Comparison of ENCODE assay signal across 26 mouse cellular contexts in genomic region chr3:54461366-54461765, GRCm38 (mm10).
"Had no signal": no experiment of that assay in that cellular context is flagged by ENCODE, and none has a peak within 500 bp of the region (broad histone marks: within the 10 kb centered on the region; RNA-seq: fewer than 3 reads in every experiment).

No protein-coding gene starts in this region.

- H3K27ac ChIP-seq: heart, embryonic 10.5 days; hindbrain, embryonic 10.5 days; hindbrain, embryonic 12.5 days; hindbrain, embryonic 14.5 days; intestine, embryonic 15.5 days; layer of hippocampus, adult 2 months; left cerebral cortex, adult 2 months; limb, embryonic 10.5 days; limb, embryonic 12.5 days; liver, embryonic 13.5 days had no signal

- H3K9ac ChIP-seq: heart, embryonic 12.5 days; hindbrain, embryonic 12.5 days; hindbrain, embryonic 14.5 days; intestine, embryonic 15.5 days; limb, embryonic 12.5 days; liver, embryonic 13.5 days had no signal

- H3K36me3 ChIP-seq: heart, embryonic 10.5 days; heart, embryonic 12.5 days; hindbrain, embryonic 10.5 days; hindbrain, embryonic 12.5 days; intestine, embryonic 15.5 days; limb, embryonic 10.5 days; limb, embryonic 12.5 days; liver, embryonic 13.5 days had no signal

- ATAC-seq: hindbrain, embryonic 16.5 days; inflammation-experienced regulatory T-cells, adult 6 months; intestine, embryonic 15.5 days; intestine, postnatal 0 days had no signal

- H3K27me3 ChIP-seq: heart, embryonic 12.5 days; hindbrain, embryonic 12.5 days; intestine, embryonic 15.5 days; limb, embryonic 12.5 days; liver, embryonic 13.5 days had no signal

- H3K4me2 ChIP-seq: heart, embryonic 12.5 days; hindbrain, embryonic 12.5 days; hindbrain, embryonic 14.5 days; intestine, embryonic 15.5 days; limb, embryonic 12.5 days; liver, embryonic 11.5 days; liver, embryonic 13.5 days had no signal

- H3K4me1 ChIP-seq: heart, embryonic 10.5 days; heart, embryonic 12.5 days; hindbrain, embryonic 10.5 days; hindbrain, embryonic 12.5 days; intestine, embryonic 15.5 days; limb, embryonic 12.5 days; liver, embryonic 13.5 days had no signal

- H3K4me3 ChIP-seq: heart, embryonic 10.5 days; heart, embryonic 12.5 days; hindbrain, embryonic 10.5 days; hindbrain, embryonic 12.5 days; intestine, embryonic 15.5 days; layer of hippocampus, adult 2 months; left cerebral cortex, adult 2 months; limb, embryonic 10.5 days; limb, embryonic 12.5 days; liver, embryonic 13.5 days had no signal

- H3K9me3 ChIP-seq: heart, embryonic 10.5 days; heart, embryonic 12.5 days; hindbrain, embryonic 12.5 days; intestine, embryonic 15.5 days; limb, embryonic 10.5 days; limb, embryonic 12.5 days; liver, embryonic 13.5 days had no signal

- DNase-seq: gastrocnemius, postnatal 14 days; gastrocnemius, postnatal 36 days; heart, adult 18-20 months; heart, postnatal 14 days; heart, postnatal 4 days; kidney, adult 18-20 months; kidney, adult 8-10 months; kidney, postnatal 10 days; kidney, postnatal 25 days; kidney, postnatal 4 days; liver; liver, embryonic 13.5 days had no signal
